Mouse (Mus musculus) retina, postnatal 1 day (tissue): ENCODE data around the gene Slc17a9.
"Not testable (repeated sequence)": the region's sequence is repeated elsewhere in the genome, so short reads cannot be mapped to it uniquely, and the experiment has no call there.

Source experiments
- DNase-seq: peaks from one replicate; pipeline ENCODE4 v3.0.0-alpha.2; 2012

Gene Slc17a9

GRCm38 (mm10) chr2:180710276-180711155 is 14.5 kb upstream of the Slc17a9 start:
- no peak for DNase-seq

DNA sequence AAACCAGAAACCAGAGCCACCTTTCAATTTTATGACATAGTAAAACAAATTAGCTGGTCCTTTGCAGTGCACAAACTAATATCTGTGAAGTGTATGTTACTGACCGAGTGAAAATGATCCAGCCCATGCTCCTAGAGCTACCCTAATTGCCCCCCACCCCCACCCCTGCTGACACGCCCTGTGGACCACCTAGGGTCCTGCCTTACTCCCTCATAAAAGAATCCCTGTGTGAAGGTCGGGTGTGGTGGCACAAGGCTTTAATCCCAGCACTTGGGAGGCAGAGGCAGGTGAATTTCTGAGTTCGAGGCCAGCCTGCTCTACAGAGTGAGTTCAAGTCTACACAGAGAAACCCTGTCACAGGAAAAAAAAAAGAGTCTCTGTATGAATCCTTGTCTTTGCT is 13.5 kb upstream of the Slc17a9 start:
- DNase-seq, result no peak

DNA sequence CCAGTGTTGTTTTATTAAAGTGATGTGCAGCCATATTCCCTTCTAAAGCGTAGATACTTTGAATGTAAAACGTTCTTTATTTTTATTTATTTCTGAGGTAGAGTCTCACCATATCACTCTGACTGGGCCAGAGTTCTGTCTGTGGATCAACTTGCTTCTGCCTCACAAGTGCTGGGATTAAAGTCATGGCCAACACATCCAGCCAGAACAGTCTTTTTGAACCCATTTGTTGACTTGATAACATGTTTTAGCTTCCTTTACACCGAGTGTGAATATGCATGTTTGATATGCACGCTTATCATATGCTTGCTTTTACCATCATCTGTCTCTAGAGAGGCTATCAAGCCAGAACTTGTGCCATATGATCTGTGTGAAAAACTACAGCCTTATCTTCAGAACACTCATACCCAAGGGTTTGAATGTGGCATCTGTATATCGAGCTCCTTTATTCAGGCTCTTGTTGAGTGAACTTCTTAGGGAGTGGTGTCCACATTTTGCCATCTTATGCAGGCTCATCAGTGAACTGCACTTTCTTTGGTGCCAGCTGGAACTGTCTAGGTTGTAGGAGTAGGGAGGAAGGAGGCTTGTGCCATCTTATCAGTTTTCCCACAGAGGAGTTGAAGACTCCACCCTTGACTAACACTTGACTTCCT is 12.9 kb upstream of the Slc17a9 start:
- no peak for DNase-seq

DNA sequence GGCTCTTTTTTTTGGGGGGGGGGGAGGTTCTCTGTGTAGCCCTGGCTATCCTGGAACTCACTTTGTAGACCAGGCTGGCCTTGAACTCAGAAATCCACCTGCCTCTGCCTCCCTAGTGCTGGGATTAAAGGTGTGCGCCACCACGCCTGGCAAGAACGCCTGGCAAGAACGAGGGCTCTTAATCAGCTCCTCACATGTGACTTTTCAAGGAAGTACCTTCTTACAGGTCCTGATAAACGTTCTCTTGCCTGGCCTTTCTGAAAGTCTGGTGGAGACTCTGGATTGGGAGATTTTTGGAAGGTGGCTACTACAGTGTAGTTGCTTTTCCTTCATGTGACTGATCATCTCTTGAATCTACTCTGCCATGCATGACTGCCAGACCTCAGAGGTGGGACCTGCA is 2.3 kb upstream of the Slc17a9 start:
- not testable (repeated sequence) for DNase-seq

DNA sequence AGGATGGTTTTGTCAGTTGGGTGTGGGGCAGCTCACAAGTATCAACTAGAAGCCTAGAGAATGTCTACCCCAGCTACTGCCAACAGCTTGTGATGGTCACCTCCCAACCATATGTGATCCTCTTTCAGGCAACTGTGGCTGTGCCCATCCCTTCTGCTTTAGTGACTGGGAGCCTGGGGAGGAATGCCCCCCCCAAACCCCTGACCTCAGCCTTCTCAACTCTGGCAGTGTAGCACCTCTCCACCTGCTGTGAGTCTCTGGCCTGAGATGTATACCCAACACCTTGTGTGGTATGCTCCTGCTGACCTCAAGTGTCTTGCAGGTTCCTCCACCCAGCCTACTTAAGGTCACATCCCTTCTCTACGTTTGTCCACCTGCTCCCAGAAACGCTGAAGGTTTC is 1.2 kb upstream of the Slc17a9 start:
- DNase-seq, result no peak

GRCm38 (mm10) chr2:180725414-180725778 is 333 bp downstream of the Slc17a9 start:
- DNase-seq, result no peak

DNA sequence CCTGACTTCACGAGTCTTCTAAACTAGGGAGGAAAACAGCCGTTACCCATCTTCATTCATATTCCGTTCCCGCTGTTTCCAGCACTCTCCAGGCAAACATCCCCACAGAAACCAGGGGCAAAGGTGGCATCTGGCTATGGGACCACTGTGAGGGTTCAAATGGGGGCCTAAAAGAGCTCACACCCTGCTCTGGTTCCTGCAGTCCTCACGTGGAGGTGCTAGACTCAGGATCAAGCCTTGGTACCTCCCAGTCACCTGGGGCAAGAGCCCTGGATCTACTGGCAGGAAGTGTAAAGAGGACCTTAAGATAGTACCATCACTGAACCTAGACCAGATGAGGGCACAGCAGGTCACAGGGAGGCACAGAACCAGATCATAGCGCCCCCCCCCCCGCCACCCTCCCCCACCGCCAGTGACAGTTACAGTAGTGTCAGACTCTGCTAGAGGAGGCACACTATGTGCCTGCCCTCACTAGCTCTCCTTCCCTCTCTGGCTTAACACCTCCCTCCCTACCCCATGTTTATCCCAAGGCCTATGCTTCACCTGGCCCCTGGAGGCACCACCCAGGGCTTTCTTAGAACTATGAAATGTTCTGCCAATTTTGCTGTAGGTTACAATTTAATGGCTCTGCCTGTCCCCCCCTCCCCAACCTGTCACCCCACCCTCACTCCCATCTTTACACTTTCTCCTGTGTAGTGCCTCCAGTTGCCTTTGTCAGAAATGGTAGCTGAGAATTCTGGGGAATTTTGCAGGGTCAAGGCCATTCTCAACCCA is 980 bp downstream of the Slc17a9 start:
- DNase-seq, result no peak

- no peak for DNase-seq
These were observed 1.8 kb downstream of the Slc17a9 start for GRCm38 (mm10) chr2:180726658-180727442.

- no peak for DNase-seq
These were observed 2.6 kb downstream of the Slc17a9 start for GRCm38 (mm10) chr2:180727613-180728021.

DNA sequence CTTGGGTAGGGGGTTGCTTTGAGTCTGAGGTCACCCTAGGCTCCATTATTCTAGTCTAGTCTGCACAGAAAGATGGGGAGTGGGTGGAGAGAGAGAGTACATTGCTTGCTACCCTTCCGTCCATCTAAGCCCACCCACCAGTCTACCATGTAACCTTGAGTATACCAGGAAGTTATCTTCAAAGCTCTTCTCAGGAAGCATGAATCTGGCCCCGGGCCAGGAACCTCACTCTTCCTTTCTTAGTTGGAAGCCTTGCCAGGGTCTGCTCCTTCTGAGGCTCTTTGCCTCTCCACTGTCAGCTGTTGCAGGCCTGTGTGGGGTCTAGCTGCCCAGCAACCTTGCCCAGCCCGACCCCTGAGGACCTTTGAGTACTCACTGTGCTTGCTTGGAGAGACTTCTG is 6.0 kb downstream of the Slc17a9 start:
- no peak for DNase-seq

- no peak for DNase-seq
These were observed 6.9 kb downstream of the Slc17a9 start for GRCm38 (mm10) chr2:180731984-180732383.

DNA sequence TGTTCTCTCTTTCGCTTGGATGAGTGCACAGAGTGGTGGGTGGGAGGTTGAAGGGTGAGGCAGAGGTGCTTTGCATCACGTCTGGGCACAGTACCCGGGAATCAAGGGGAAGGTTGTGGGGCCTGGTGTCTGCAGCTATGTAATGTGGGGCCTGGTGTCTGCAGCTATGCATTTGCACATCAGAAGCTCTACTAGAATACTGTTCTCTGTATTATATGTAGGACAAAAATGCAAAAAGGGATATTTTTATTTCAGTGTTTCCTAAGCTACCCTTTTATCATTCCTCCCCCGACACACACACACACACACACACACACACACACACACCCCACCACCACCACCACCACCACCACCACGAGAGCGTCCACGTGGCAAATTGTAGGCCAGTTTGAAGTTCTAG is 10.2 kb downstream of the Slc17a9 start:
- no peak for DNase-seq

DNA sequence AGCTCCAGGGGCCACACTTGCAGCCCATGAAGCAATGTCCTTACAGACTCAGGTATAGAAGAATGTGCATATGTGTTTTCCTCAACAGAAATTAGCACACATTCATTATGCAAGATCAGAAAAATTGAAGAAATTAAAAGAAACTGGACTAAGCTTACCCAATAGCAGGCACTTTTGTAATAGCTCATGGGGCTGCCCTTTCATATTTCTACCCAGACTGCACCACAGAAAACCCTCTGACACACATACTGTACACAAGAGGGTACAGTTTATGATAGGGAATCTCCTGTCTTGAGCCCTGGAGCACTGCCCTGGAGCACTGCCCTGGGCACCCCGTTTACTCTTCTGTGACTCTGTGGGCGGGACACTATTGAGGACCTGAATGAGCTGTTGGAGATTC is 12.9 kb downstream of the Slc17a9 start:
- DNase-seq, result no peak

GRCm38 (mm10) chr2:180740349-180740748 is 15.3 kb downstream of the Slc17a9 start:
- no peak for DNase-seq

GRCm38 (mm10) chr2:180741421-180741820 is 16.4 kb downstream of the Slc17a9 start:
- no peak for DNase-seq

GRCm38 (mm10) chr2:180742820-180743219 is 17.8 kb downstream of the Slc17a9 start:
- no peak for DNase-seq

DNA sequence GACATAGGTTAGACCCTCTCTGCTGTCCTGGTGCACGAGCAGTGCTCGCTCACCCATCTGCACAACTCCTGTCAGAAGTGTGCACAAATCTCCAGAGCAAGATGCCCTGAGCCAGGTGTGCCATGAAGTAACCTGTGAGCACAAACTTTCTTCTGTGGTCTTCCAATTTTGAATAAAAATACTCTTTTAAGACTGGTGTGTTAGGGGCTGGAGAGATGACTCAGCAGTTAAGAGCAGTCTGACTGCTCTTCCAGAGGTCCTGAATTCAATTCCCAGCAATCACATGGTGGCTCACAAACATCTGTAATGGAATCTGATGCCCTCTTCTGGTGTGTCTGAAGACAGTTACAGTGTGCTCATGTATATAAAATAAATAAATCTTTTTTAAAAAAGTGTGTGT is 18.3 kb downstream of the Slc17a9 start:
- DNase-seq, result no peak

DNA sequence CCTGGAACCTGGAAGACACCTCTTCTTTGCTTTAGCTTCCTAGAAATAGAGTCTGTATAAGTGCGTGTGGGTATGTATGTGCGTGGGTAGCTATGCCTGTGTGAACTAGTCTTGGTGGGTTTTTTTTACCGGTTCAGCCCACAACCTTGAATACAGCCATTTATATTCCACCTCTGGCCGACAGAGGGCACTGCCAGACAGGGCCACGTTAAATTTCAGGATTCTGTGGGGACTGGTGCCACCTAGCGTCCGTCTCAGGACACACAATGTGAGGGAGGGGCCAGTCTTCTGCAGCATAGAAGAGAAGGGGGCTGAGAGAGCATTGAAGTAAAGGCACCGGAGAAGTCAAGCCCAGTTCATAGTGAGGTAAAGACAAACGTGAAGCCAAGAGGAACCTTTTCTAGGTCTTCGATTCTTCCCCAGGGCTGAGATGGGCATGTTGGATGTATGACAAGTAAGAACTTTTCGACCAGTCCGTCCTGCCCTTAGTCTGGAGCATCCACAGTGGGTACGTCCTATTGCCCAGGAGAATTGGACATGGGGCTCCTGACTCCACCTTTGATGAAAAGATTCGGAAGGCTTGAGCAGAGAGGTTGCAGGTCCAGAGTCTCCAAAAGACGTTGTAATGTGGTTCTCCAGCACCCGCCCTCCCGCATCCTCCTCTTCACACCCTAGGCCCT is 20.3 kb downstream of the Slc17a9 start:
- DNase-seq, result peak; percentile 87

- peak; percentile 35 for DNase-seq
These were observed 21.6 kb downstream of the Slc17a9 start for GRCm38 (mm10) chr2:180746569-180747192.

DNA sequence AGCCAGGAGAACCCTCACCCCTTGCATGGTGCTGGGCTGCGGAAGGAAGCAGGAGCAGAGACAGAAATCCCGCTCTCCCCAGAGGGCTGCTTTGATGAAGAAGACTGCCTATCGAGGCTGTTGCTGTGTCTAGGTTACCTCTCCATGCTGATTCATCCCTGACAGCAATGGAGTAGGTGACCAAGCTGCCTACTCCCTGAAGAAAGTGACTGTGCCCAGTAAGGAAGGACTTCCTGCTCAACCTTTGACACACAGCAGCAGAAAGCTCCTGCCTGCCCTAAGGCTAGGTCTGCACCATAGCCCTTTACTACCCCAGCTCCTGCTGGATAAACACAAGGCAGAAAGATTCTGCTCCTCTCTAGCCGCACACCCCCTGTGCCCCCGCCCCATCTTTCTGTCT is 23.8 kb downstream of the Slc17a9 start:
- no peak for DNase-seq

- no peak for DNase-seq
These were observed 30.1 kb downstream of the Slc17a9 start for GRCm38 (mm10) chr2:180754976-180755688.
